Mouse (Mus musculus) hindlimb bud, embryonic 11.5 days (tissue): ENCODE results near the gene Tmem109.

Experiments used
- DNase-seq: peaks from one replicate; pipeline ENCODE4 v3.0.0-alpha.2; 2012; ENCODE audit warnings: low read depth, low spot score; ENCODE audit errors: extremely low spot score

Tmem109 gene

DNA sequence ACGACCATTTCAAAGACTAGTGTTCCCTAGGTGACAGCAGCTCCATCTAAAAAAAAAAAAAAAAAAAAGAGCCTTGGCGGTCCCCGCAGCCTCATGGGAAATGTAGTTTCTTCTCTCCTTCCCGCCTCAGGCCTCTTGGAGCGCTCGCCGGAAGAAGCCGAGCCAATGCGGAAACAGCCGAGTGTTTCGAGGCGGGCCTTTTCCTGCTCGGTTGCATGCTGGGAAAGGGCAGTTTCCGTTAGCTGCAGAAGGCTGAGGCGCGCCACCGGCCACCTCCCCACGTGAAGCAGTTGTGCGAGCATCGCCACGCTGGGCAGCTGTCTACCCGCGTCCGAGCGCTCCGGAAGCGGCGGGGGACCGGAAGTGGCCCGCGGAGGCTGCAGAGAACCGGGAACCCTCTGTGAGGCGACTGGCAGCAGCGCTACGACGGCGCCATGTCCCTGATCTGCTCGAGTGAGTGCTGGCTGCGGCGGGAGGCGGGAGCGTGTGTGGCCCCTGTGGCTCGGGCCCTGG, 13.3 kb upstream of the Tmem109 start, which contains the start of gene Prpf19:
Gene Prpf19 (plus strand): TSS at position 216 of the 513 bp plus-strand sequence.
- peak; percentile 91 for DNase-seq

DNA sequence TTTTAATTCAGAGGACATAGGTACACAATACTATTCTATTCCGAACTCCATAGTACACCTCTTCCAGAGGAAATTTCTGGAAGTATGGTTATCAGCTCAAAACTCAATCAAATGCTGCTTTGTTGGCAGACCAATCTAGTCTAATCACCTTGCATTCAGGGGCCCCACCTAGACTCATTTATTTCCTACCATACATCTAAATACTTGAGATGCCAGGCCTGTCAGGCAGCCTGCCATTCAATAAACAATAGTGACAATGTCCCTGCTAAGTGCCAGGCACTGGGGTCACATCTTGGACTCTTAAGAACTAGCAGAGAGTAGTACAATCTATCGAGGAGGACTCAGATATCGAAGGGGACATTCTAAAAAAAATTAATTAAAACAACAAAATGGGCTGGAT, 10.4 kb upstream of the Tmem109 start:
- DNase-seq: no peak

DNA sequence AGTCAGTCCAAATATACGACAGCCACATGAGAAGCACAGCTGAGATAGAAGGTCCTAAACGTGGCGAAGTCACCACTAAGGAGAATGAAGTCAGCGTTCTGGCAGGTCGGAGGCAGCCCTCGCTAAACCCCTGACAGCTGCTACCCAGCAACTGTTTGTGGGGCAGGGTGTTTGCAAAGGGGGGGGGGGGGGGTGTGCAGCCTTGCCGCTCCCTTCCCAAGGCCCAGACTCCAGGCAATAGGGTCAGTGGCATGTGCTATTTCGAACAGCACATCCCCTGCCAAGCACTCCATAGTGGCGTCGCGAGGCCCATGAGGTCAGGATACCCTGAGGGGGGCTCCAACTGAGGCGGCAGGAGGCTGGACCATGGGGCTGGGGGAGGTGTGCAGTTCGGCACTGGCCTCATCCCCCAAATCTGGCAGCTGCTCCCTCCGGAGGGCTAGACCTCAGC, 801 bp downstream of the Tmem109 start:
- no peak for DNase-seq

DNA sequence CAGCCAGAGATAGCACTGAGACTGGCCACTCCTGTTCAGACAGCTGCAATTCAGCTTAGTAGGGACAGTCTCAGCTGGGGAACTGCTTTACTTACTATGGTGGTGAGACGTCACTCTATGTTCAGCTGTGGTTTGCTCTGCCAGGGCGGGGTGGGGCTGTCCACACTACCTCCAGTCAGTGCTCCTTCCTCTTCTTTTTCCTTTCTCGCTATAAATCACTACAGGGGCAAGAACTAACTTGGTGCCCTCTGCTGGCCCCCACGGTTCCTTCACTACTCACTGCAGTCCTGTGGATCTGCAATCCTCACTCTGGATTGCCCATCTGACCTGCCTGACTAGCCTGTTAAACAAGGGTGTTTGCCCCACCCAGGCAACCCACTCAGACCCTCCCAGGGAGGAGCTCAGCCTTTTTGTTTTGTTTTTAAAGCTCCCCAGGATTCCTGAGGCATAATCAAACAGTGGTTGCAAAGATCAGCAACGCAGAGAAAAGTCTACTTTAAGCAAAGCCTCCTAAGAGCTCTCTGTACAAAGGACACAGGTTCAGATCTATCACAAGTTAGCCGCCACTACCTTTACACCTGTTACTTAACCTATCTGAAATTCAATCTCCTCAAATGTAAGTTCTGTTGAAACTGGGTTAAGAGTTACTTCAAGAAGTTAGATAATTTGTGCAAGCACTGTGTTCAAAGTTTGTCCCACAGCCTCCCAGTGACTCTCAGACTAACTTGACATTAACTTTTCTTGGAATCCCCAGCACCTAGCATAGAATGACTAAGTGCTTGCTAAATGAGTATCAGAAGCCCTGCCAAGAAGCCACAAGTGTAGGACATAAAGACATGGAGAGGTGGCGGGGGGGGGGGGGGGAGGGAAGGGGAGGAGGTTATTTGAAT, 1.5 kb downstream of the Tmem109 start:
- DNase-seq: no peak

DNA sequence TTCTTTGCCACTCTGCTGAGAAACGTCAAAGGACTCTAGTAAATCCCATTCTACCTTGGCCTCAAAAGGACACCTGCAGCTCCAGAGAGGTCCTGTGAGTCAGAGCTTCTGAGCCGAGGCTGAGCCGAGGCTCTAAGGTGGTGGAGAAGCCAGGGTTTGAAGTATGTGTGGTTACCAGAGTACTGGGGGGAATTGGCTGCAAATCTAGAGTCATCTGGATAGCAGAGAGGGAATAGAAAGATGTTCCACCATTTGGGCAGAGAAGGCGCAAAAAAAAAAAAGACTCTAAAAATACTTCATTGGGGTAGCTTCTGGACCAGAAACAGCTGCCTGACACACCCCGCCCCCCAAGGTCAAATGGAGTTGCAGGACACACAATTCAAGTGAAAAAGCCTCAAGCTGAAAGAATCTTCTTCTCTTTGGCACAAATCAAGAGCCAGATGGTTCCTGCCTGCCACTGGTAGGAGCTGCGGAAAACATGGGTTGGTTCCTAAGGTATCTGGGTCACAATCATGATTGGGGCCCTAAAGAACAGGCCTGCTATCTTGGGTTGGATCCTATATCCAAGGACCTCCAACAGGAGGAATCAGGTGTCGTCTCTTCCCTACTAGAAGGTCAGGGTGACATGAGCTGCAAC, 3.5 kb downstream of the Tmem109 start:
- DNase-seq: no peak

DNA sequence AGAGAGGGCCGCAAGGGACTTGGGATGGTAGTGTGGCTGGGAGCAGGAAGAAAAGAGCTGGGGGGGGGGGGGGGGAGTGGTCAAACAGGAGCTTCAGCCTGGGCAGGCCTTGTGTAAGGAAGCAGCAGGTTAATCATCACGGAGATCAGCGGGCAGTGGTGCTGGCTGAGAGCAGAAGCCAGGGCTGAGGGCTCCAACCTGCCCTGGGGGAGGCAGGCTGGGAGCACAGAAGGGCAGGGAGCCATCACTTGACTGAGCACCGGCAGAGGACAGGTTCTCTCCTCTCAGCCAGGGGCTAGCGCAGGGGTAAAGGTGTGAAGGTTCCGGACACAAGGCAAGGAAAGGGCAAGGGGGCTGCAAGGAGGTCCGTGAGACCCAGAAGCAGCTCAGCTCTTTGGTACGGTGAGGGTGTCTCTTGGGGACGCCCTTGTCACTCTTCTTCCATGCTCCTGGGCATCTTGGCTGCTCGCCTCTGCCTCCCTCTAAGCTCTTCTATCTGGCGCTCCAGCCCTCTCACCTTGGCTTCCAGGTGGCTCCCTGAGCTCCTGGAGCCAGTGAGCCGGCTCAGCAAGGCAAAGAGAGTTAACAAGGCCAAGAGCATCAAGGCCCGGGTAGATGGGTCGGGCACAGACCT, 10.4 kb downstream of the Tmem109 start:
- no peak for DNase-seq

DNA sequence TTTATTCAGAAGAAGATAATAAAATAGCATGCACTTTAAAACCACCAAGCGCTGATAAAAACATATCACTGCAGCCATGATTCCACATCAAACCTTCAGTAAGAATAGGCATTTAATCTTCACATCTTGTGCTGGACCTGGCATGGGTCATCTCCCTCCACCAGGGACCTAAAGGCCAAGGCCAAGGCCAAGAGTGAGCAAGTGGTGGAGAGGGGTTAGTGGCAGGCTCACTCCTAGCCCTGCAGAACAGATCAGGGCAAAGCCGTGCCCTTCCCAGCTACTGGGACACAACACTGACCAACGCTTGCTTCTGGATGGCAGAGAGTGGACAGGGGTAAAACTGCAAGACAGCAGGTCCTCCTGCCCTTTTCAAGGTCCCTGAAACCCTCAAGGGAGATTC, 11.1 kb downstream of the Tmem109 start:
- DNase-seq: no peak

DNA sequence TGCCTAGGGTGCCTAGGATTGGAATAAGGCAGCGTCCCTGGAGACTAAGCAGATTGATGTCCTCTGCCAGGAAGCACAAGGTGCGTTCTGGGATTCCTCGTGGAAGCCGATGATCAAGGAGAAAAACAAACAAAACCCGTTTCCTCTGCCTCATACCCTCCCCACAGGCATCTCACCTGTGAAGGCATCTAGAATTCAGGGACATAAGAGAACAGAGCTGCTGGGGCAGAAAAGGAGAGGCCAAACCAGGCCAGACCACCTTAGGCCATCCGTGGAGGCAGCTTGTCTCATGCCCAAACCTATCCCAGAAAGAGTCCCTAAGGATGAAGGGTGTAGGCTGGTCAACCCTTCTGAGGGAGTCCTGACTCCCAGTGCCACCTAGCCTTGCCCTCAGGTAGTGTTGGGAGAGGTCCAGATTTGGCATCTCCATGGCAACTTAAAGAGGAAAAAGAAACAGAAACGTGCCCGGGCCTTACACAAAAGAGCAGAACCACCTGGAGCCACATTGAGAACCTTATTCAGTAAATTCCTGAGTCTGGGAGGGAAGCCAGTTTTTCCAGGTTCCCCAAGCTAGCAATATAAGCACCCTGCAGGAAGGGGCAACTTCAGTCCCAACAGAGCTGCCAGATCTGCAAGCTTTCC, 11.8 kb downstream of the Tmem109 start, which contains the start of gene Tmem132a:
Gene Tmem132a (minus strand): TSS at position 55 of the 642 bp plus-strand sequence.
- no peak for DNase-seq

DNA sequence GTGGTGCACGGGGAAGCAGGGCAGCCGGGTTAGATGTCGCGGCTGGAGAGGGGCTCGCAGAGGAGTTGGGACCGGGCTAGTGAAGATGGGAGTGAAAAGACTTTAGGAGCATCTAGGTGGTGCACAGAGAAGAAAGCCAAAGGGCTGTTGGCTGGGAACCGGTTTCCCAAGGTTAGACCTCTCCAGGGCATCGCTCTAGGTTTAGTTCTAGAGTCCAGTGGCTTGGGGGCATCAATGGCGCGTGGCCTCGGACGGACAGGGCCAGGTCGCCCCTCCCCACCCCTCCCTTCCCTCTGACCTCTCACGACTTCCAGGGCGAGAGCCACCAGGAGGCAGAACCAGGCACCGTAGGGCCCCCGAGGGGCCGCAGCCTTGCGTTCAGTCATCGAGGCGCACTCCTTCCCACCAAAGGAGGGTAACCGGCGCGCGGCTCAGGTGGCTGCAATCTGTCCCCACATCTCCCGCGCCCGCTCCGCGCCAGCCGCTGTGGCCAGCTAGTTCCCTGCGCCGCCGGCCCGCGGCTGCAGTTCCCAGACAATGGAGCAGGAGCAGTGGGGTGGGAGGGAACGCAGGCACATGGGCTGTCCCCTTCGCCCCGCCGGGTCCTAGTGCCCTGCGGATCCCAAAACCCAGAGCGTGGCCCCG, 12.4 kb downstream of the Tmem109 start:
- peak; percentile 52 for DNase-seq

DNA sequence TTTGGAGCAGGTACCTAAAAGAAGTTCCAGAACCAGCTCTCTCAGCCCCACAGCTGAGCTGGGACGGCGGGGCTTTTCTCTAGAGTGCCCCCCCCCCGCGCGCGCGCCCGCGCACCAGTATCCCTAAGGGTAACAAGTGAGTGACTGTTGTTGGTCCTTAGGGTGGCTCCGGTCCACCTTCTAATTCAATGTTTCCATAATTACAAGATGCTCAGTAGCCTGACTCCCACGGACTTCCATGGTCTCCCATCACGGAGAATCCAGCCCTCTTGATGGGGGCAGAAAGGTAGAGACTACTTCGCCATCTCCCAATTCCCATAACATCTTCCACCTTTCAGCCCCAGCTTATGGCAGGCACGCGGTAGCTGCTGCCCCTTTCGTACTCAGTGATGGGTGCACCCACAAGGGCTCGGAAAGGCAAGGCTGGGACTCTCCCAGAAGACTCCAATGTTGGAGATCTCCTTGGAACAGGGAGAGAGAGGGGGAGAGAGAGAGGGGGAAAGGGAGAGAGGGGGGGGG, 13.1 kb downstream of the Tmem109 start:
- DNase-seq: no peak

DNA sequence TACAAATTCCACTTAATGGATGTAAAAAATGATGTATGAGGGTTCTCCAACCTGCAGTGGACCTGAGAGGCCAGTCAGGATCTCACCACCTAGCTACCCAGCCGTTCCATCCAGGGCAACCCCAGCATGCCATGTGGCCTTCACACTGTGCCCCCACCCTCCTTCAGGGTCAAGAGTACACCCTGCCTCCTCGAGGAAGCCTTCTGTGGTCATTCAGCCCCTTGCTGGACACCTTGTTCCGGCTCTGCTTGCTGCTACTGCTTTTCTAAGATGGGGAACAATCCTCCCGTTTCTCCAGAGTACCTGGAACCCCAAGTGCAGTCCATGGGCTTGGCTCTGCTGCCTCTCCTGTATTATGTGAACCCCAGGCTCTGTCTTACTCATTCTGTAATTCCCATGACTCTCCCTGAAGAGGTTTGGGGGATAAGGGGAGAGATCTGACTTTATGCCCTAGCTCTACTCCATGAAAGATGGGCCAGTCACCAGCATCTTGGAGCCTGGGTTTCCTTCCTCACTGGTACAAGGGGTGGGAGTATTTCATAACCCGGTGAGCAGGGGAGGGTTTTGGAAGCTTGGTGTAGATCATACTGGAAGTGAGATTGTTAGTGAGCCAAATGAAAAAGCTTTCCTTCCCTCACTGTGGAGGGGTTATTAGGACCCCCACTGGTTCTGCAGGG, 13.7 kb downstream of the Tmem109 start:
- DNase-seq: no peak

DNA sequence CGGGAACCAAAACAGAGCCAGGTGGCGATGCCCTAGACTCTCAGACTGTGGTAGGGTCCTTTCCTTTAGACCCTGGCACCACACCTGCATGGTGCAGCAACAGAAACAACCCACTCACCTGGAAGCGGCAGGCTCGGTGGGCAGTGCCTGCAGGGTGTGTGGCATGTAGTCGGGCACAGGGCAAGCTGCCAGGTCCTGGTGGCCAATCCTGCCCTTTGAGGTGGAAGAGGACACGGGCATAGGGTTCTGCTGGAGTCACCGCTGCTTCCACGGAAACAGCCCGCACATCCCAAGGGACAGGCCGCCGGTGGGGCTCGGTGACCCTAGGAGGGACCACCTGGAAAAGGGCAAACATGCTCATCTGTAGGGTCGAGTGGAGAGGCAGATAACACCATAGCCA, 15.4 kb downstream of the Tmem109 start:
- DNase-seq: no peak

DNA sequence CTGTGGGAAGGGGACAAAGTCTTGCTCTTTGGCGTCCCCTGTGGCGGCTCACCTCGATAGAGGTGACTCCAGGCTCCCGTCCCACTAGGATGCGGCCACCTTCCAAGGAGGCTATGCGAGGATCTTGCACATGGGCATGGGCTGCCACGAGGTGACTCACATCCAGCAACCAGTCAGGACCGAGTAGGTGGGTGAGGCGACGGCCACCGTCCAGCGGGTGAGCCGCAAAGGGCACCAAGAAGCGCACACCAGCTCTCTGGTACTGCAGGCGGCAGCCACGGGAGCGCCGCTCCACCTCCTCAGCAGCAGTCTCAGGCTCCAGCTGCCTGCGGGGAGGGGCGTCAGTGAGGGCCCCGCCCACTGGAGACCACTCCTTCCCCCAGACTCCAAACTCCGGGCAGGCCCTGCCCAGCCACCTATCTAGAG, 21.7 kb downstream of the Tmem109 start:
- no peak for DNase-seq

DNA sequence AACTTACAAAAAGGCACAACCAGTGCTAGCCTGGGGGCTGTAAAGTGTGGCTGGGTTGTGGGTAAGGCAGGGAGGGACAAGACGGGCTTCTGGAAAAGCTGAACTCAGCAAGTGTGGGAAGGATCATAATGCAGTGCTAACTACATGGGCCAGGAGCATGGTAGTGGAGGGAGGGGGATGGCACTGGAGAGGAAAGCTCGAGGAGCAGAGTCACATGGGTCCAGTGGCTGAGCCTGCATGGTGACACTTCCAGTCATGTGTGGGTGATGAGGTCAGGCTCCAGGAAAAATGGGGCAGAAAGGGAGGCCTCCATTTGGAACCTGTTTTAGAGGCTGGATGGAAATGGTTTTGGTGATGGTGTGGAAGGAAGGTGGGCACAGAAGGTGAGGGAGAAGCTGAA, 25.3 kb downstream of the Tmem109 start:
- no peak for DNase-seq

DNA sequence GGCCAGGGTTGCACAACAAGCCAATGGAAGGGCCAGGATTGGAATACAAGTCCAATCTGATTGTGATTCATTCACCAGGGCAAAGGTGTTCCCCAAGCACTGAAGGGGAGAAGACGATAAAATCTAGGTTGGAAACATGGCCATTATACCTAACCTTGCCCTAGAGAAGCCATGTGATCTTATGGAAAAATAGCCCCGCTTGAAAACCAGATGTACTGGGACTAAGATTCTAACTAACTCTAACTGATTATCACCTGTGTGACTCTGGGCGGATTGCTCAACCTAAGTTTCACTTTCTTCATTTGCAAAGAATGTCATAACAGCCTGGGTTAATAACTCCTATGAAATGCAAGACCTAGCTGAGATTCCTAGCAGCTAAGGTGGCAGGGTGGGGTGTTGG, 26.4 kb downstream of the Tmem109 start:
- DNase-seq: no peak

DNA sequence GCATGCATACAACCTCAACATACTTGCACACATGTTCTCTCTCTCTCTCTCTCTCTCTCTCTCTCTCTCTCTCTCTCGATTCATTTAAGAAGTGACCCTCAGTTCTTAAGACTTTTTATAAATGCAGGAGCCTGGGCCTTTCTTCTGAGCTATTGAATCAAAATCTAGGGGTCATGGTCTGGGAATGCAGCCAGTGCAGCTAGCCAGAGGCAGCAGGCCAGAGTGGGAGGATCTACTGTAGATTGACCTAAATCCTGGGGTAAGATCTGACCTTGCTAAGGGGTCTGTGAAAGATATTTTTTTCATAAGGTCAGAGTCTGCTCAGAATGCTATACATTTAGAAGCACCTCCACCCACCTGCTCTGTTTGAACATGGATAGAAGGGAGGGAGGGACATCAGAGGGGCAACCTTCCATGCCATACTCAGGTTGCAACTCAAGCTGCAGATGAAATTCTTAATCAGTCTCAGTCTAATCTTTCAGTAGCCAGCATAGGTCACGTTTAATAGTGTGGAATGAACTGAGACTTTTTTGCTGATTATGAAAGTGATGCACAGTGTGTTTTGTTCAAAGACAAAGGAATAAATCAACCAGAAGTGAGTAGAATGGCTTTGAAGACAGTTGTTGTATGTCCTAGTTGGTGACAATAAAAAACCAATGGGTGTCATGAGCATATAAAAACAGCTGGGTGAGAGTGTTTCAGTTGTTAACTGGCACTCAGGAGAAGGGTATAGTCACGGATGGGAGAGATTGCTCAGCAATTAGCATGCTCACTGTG, 34.3 kb downstream of the Tmem109 start:
- DNase-seq: no peak

DNA sequence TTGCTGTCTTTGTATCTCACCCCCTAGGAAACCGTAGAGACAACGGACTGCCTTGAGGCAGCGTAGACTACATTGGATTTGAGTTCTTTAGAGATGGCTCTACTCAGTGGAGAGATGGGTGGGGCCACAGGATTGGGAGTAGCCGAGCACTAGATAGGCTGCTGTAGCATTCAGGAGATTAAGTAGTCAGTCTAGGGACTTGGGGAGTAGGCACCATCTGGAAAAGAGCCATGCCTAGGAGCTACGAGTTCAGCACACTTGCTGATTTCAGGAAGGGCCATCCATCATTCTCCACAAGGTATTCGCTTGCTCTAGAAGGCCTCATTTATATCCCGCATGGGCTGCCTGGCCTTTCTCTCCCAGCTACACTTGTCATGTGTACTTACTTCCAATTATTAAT, 35.7 kb downstream of the Tmem109 start:
- DNase-seq: no peak

DNA sequence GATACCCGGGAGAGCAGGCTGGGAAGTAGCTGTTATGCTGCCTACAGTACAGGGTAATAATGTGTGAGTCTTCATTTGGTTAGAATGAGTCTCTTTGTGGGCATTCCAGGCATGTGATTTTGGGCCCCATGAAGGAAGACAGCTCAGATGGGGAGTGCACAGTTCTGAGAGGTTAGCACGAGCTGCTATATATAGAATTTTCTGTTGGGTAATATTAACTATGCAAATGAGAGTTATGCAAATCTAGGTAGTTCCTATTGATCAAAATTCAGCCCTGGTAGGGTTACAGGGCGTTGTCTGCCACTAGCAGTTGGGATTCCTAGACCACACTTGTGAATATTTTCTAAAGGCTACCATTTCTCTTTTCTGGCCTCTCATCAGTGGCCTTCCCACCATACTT, 36.3 kb downstream of the Tmem109 start:
- no peak for DNase-seq

DNA sequence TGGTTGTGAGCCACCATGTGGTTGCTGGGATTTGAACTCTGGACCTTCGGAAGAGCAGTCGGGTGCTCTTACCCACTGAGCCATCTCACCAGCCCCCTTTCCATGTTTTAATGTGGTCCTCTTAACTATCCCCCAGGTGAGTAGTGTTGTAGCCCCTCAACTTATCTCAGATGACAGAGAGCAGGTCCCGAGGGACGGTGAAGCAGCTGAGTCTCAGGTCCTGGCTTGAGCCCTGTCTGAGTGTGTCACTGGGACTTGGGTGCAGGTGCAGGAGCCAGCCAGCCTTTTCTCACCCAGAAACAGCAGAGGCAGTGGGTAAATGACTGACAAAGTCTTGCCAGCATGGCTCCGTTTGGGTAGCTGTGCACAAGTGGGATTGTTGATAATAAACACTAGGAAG, 37.6 kb downstream of the Tmem109 start:
- DNase-seq: no peak
